Mouse (Mus musculus) lung, embryonic 14.5 days (tissue): Measurements from ENCODE around the gene Pdcd1lg2. TPM values are rescaled to one million over a fixed set of nuclear protein-coding genes. Genes with fewer than 3 reads are reported as not detected.

Source experiments
- ATAC-seq: fragments of 200-750 bp; cut with Nextera tagmentation; 2 replicates; pipeline ENCODE4 v1.8.0; 2017; ENCODE audit warnings: mild to moderate bottlenecking, moderate TSS enrichment, moderate library complexity; ENCODE audit not compliant: insufficient read depth
- DNase-seq: peaks from one replicate; pipeline ENCODE4 v3.0.0-alpha.2; 2015
- H3K27ac ChIP-seq: fragments of 300-500 bp; sonication (generic); 2 replicates; pipeline ENCODE4 v1.5.1; 2014; ENCODE audit warnings: low read depth, mild to moderate bottlenecking, moderate library complexity
- H3K27me3 ChIP-seq: fragments of 300-500 bp; sonication (generic); 2 replicates; pipeline ENCODE4 v1.6.1; 2014; ENCODE audit warnings: low read length, control low read depth; ENCODE audit not compliant: insufficient read depth
- H3K36me3 ChIP-seq: fragments of 300-500 bp; sonication (generic); 2 replicates; pipeline ENCODE4 v1.6.1; 2014; ENCODE audit warnings: control low read depth; ENCODE audit not compliant: insufficient read depth
- H3K4me1 ChIP-seq: fragments of 300-500 bp; sonication (generic); 2 replicates; pipeline ENCODE4 v1.6.1; 2014; ENCODE audit warnings: antibody characterized with exemption, control low read depth; ENCODE audit not compliant: insufficient read depth
- H3K4me2 ChIP-seq: fragments of 300-500 bp; sonication (generic); 2 replicates; pipeline ENCODE4 v1.6.1; 2014; ENCODE audit warnings: mild to moderate bottlenecking
- H3K4me3 ChIP-seq: fragments of 300-500 bp; sonication (generic); 2 replicates; pipeline ENCODE4 v1.5.1; 2014; ENCODE audit warnings: low read depth, low read length
- H3K9ac ChIP-seq: fragments of 300-500 bp; sonication (generic); 2 replicates; pipeline ENCODE4 v1.6.1; 2014
- H3K9me3 ChIP-seq: fragments of 300-500 bp; sonication (generic); 2 replicates; pipeline ENCODE4 v1.6.1; 2016; ENCODE audit warnings: low read depth, low read length, control low read depth
- CTCF ChIP-seq: IDR thresholded peaks from 2 replicates; pipeline ENCODE4 v1.5.1; 2016; ENCODE audit warnings: antibody characterized with exemption, low read depth
- WGBS: fragments of 180-500 bp; shearing (Covaris S2); extraction: QIAGEN DNeasy Blood & Tissue Kit; methylation state at CpG from one replicate; pipeline ENCODE4 v1.1.7; 2014; 5-methylcytosine and 5-hydroxymethylcytosine counted together
- polyA plus RNA-seq: library from polyadenylated mRNA; unstranded; fragments of >200 nt; fragmentation: Nextera tagmentation; extraction: Ambion mirVana; gene quantifications from 2 replicates; pipeline ENCODE4 v1.2.1, GENCODE M21; 2014

Gene Pdcd1lg2
- polyA plus RNA-seq, 1 experiment from 2014 or later, result not detected

DNA sequence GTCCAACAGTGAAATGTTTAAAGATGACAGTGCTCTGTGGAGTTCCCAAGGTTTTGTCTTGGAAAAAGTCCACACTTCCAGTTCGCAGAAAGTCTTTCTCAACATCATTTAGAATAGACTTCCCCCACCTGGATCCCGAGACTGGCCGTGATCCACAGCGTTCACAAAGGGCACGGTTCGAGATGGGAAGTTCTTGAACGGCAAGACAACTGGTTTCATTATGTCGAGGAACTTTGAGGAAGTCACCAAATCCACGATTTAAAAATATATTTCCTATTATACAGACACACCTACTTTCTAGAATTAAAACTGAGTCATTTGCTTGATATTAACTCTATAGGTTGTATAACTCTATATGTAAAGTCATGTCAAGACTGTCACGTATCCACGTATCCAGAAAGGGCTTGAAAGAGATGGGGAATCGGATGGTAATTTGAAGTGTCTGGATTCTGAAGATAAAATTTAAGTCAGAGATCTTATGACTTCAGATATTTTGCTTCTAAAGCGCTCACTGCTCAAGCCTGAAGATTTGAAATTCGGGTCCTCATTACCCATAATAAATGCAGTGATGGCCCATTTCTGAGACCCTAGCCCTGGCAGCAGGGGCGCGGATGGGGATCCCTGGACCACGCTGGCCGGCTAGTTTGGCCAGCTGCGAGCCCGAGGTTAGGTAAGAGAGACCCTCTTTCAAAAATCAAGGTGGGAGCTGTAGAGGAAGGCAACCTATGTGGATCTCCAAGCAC, 44.3 kb upstream of the Pdcd1lg2 start:
- H3K9ac ChIP-seq, result peak overlapping the region; percentile 45
- ATAC-seq, result no peak

GRCm38 (mm10) chr19:29366969-29367622, 43.6 kb upstream of the Pdcd1lg2 start, which contains the start of the genes Plgrkt and Cd274:
Gene Plgrkt, minus strand, starts transcription at chr19:29367390.
Gene Cd274, plus strand, starts transcription at chr19:29367455.
- 2% methylated on average over 26 of the region's 26 CpGs for WGBS
- peak within 1 kb of the TSS; percentile 45 for H3K9ac ChIP-seq
- peak; percentile 70 for ATAC-seq
- no peaks in the 10 kb centered on the region for H3K27me3 ChIP-seq
- DNase-seq, result peak; percentile 85
- H3K4me3 ChIP-seq, result peak within 1 kb of the TSS; percentile 52
- no peak within 1 kb of the TSS for H3K27ac ChIP-seq
- H3K4me2 ChIP-seq, result peak within 1 kb of the TSS; percentile 85
- H3K36me3 ChIP-seq, result no peaks in the 10 kb centered on the region
- no peaks in the 10 kb centered on the region for H3K9me3 ChIP-seq
- H3K4me1 ChIP-seq, result 0 out of 2 replicates have a peak, but pooled peaks cover 3% of the 10 kb centered on the region
- no peak for TF ChIP-seq CTCF

More for the DNA sequence above, 44.3 kb upstream of the Pdcd1lg2 start:
- H3K4me2 ChIP-seq, result peak overlapping the region; percentile 85
- no peak for DNase-seq
- no peaks in the 10 kb centered on the region for H3K9me3 ChIP-seq
- TF ChIP-seq CTCF, result no peak
- peak overlapping the region; percentile 52 for H3K4me3 ChIP-seq
- no peaks in the 10 kb centered on the region for H3K36me3 ChIP-seq
- H3K27me3 ChIP-seq, result no peaks in the 10 kb centered on the region
- H3K4me1 ChIP-seq, result 0 out of 2 replicates have a peak, but pooled peaks cover 3% of the 10 kb centered on the region
- H3K27ac ChIP-seq, result no peak overlapping the region
- WGBS, result 49% methylated on average over 20 of the region's 20 CpGs

- WGBS, result 83% methylated on average over 2 of the region's 2 CpGs
- DNase-seq (no peak), ATAC-seq (no peak)
- Histone ChIP-seq H3K4me2 (no peak overlapping the region), H3K27ac (no peak overlapping the region), H3K36me3 (no peaks in the 10 kb centered on the region), H3K9ac (no peak overlapping the region), H3K4me1 (0 out of 2 replicates have a peak, but pooled peaks cover 3% of the 10 kb centered on the region), H3K9me3 (no peaks in the 10 kb centered on the region), H3K27me3 (no peaks in the 10 kb centered on the region), H3K4me3 (no peak overlapping the region)
- TF ChIP-seq CTCF, result no peak
Observed at GRCm38 (mm10) chr19:29368041-29368440, 42.7 kb upstream of the Pdcd1lg2 start.

DNA sequence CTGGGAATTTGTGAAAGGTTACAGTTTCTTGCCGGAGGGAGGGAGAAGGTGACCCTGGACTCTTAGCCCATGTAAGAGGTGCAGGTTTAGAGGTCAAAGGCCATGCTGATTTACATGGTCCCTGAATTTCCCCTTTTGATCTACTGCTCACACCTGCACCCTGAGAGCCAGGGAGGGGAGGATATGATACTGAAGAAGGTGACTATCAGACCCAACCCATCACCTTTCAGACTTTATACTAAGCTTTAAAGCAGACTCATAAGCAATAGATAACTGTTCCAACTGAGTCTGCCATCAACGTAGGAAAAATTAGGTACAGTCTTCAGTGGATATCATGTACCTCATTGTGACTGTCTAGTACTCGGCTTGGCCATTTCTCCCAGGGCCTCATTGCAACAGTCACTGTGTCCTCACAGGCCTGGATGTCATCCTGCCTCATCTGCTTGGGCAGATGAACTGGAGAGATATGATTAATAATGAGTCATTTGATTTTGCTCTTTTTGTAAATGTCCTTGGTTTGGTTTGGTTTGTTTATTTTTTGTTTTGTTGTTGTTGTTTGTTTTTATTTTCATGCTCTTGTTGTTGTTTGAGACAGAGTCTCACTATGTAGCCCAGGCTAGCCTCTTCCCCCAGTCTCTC, 41.9 kb upstream of the Pdcd1lg2 start:
- no peak overlapping the region for H3K9ac ChIP-seq
- H3K27me3 ChIP-seq, result no peaks in the 10 kb centered on the region
- no peak overlapping the region for H3K4me3 ChIP-seq
- ATAC-seq (no peak), DNase-seq (no peak)
- no peaks in the 10 kb centered on the region for H3K36me3 ChIP-seq
- H3K4me2 ChIP-seq, result no peak overlapping the region
- H3K27ac ChIP-seq, result no peak overlapping the region
- H3K4me1 ChIP-seq, result 0 out of 2 replicates have a peak, but pooled peaks cover 3% of the 10 kb centered on the region
- H3K9me3 ChIP-seq, result no peaks in the 10 kb centered on the region
- no peak for TF ChIP-seq CTCF
- WGBS, result 86% methylated on average over 3 of the region's 3 CpGs

GRCm38 (mm10) chr19:29370112-29370511, 40.6 kb upstream of the Pdcd1lg2 start:
- DNase-seq, result no peak
- H3K9ac ChIP-seq, result no peak overlapping the region
- H3K27ac ChIP-seq, result no peak overlapping the region
- no peak overlapping the region for H3K4me3 ChIP-seq
- H3K4me2 ChIP-seq, result no peak overlapping the region
- 0 out of 2 replicates have a peak, but pooled peaks cover 3% of the 10 kb centered on the region for H3K4me1 ChIP-seq
- no peaks in the 10 kb centered on the region for H3K36me3 ChIP-seq
- no peak for ATAC-seq
- no peaks in the 10 kb centered on the region for H3K9me3 ChIP-seq
- H3K27me3 ChIP-seq, result no peaks in the 10 kb centered on the region
- 57% methylated on average over 12 of the region's 12 CpGs for WGBS
- TF ChIP-seq CTCF, result no peak

DNA sequence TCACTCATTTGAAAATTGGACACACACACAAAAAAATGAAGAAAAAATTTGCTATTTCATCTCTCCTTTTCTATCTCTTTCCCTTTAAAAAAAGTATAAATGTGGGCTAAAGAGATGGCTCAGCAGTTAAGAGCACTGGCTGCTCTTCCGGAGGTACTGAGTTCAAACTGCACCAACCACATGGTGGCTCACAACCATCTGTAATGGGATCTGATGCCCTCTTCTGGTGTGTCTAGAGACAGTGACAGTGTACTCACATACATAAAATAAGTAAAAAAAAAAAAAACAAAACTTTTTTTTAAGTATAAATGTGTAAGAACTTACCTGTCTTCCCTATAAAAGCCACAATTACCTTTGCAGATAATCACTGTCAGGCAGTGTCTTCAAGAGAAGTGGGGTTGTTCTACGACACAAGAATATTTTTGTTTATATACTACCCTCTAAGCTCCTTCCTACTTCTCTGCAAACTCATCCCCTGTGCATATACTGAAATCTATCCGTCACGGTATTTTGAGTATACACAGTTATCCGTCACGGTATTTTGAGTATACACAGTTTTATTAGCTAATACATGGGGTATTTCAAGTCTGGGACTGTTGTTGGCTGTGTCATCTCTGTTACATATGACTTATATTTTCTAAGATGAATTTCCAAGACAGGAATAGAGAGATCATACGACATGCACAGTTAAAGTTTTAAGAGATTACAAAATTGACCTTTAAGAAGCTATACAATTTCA, 40.0 kb upstream of the Pdcd1lg2 start:
- no peaks in the 10 kb centered on the region for H3K36me3 ChIP-seq
- H3K9me3 ChIP-seq, result no peaks in the 10 kb centered on the region
- TF ChIP-seq CTCF, result no peak
- ATAC-seq (no peak), DNase-seq (no peak)
- H3K4me1 ChIP-seq, result 0 out of 2 replicates have a peak, but pooled peaks cover 3% of the 10 kb centered on the region
- no peak overlapping the region for H3K4me2 ChIP-seq
- 82% methylated on average over 7 of the region's 7 CpGs for WGBS
- H3K9ac ChIP-seq, result no peak overlapping the region
- no peak overlapping the region for H3K4me3 ChIP-seq
- no peak overlapping the region for H3K27ac ChIP-seq
- H3K27me3 ChIP-seq, result no peaks in the 10 kb centered on the region
